Mouse (Mus musculus) stomach, embryonic 16.5 days (tissue): ENCODE data around the gene Tns4. TPM values are rescaled to one million over a fixed set of nuclear protein-coding genes. Genes with fewer than 3 reads are reported as not detected.
A peak's percentile ranks its signal among the peaks of the same experiment; 100 is the strongest.

ENCODE experiments used
- ATAC-seq: fragments of 200-750 bp; cut with Nextera tagmentation; 2 replicates; pipeline ENCODE4 v1.8.0; 2017; ENCODE audit warnings: moderate number of reproducible peaks, moderate TSS enrichment; ENCODE audit not compliant: insufficient read depth, low FRiP score
- H3K27ac ChIP-seq: fragments of 300-500 bp; sonication (generic); 2 replicates; pipeline ENCODE4 v1.5.1; 2014; ENCODE audit warnings: low read length
- H3K27me3 ChIP-seq: fragments of 300-500 bp; sonication (generic); 2 replicates; pipeline ENCODE4 v1.6.1; 2014; ENCODE audit warnings: low read length, control low read depth, mixed read lengths; ENCODE audit not compliant: control insufficient read depth, insufficient read depth
- H3K36me3 ChIP-seq: fragments of 300-500 bp; sonication (generic); 2 replicates; pipeline ENCODE4 v1.6.1; 2014; ENCODE audit warnings: low read length; ENCODE audit not compliant: control insufficient read depth, insufficient read depth
- H3K4me1 ChIP-seq: fragments of 300-500 bp; sonication (generic); 2 replicates; pipeline ENCODE4 v1.6.1; 2014; ENCODE audit warnings: low read length, control low read depth, mixed read lengths; ENCODE audit not compliant: control insufficient read depth, insufficient read depth
- H3K4me2 ChIP-seq: fragments of 300-500 bp; sonication (generic); 2 replicates; pipeline ENCODE4 v1.6.1; 2014; ENCODE audit warnings: low read depth, low read length, mixed read lengths
- H3K4me3 ChIP-seq: fragments of 300-500 bp; sonication (generic); replicated peaks from 2 replicates; pipeline ENCODE4 v1.5.1; 2014; ENCODE audit warnings: mild to moderate bottlenecking, low read length
- H3K9ac ChIP-seq: fragments of 300-500 bp; sonication (generic); 2 replicates; pipeline ENCODE4 v1.6.1; 2014; ENCODE audit warnings: low read length
- H3K9me3 ChIP-seq: fragments of 300-500 bp; sonication (generic); replicated peaks from 2 replicates; pipeline ENCODE4 v1.6.1; 2016; ENCODE audit warnings: low read length, control low read depth; ENCODE audit not compliant: control insufficient read depth
- WGBS: fragments of 180-500 bp; shearing (Covaris S2); extraction: QIAGEN DNeasy Blood & Tissue Kit; methylation state at CpG from one replicate; pipeline ENCODE4 v1.1.7; 2014; 5-methylcytosine and 5-hydroxymethylcytosine counted together
- polyA plus RNA-seq: library from polyadenylated mRNA; unstranded; fragments of >200 nt; fragmentation: Nextera tagmentation; extraction: Ambion mirVana; gene quantifications from 2 replicates; pipeline ENCODE4 v1.2.1, GENCODE M21; 2015

Gene Tns4
- polyA plus RNA-seq, 1 experiment from 2014 or later: 1.8 TPM

DNA sequence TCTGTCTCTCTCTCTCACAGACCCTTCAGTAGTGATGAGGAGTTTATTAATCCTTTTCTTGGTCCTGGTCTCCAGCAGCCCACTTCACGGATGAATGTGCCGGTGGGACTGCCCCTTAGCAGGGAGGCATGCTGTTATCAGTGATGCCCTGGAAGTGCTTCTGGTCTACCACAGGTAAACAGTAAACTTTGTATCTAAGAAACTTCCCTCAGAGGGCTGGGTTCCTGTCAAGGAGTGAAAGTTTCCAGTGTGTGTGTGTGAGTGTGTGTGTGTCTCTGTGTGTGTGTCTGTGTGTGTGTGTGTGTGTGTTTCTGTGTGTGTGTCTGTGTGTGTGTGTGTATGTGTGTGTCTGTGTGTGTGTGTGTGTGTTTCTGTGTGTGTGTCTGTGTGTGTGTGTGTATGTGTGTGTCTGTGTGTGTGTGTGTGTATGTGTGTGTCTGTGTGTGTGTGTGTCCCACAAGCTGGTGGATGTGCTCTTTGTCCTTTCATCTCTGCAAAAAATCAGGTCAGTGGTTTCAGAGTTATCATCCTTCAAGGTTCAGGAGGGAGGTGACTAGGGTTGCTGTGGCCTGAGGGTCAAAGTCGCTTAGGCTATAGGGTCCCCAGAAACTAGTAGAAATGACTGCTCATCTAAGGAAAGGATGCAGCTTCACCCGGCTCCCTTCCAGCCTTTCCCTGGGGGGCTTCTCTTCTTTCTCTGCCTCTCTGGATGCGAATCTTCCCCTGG lies 41.8 kb upstream of the Tns4 start:
- no peak for ATAC-seq
- H3K9ac ChIP-seq: no peak overlapping the region
- no peaks in the 10 kb centered on the region for H3K27me3 ChIP-seq
- no peak overlapping the region for H3K4me2 ChIP-seq
- WGBS: 63% methylated on average over 5 of the region's 5 CpGs
- H3K4me3 ChIP-seq: no peak overlapping the region
- H3K4me1 ChIP-seq: peaks cover 50% of the 10 kb centered on the region
- no peaks in the 10 kb centered on the region for H3K9me3 ChIP-seq
- no peak overlapping the region for H3K27ac ChIP-seq
- no peaks in the 10 kb centered on the region for H3K36me3 ChIP-seq

- Histone ChIP-seq H3K36me3 (no peaks in the 10 kb centered on the region), H3K4me2 (no peak overlapping the region), H3K4me1 (peaks cover 45% of the 10 kb centered on the region), H3K27ac (no peak overlapping the region), H3K9ac (no peak overlapping the region), H3K9me3 (no peaks in the 10 kb centered on the region), H3K27me3 (no peaks in the 10 kb centered on the region), H3K4me3 (no peak overlapping the region)
- ATAC-seq: no peak
- 42% methylated on average over 2 of the region's 2 CpGs for WGBS
These were observed 40.2 kb upstream of the Tns4 start for GRCm38 (mm10) chr11:99129287-99129686.

DNA sequence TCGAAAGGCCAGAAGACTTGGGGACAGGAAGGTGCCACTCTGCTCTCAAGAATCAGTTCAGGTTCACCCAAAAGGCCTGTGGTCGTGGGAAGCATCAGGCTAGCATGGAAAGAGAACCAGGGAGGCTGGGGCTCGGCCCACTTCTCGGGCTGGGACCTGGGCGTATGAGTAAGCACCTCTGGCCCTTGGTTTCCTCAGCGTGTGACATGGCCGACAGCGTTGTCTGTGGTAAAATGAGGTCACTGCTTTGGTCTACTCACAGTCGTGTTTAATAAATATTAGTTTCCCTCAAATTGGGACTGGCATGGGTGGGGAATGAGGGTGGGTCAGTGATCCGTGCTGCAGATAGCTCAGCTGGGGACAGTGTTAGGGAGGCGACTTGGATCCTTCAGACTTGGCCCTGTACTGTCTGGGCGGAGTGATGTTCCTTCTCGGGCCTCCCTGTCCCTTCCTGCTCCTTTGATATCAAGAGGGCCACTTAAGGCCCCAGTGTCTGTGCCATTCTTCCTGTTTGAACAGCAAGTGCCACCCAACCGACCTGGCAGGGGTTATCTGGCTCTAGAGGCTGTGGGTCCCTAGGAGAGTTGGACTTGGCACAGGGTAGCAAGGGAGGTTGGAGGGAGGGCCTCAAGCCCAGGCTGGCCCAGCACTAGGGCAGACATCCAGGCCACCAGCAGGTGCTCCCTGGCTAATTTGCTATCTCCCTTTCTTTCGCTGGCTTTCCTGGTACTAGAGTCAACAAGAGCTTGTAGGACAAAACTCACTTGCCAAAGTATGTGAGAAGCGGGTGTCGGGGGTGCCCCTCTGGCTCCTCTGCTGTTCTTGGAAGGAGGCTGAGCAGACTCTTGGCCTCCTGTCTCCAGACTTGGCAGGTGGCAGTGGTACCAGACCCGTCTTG lies 38.9 kb upstream of the Tns4 start:
- H3K4me1 ChIP-seq: peaks cover 33% of the 10 kb centered on the region
- peak overlapping the region; percentile 75 for H3K27ac ChIP-seq
- WGBS: 76% methylated on average over 18 of the region's 18 CpGs

GRCm38 (mm10) chr11:99126482-99127253 lies 37.6 kb upstream of the Tns4 start:
- Histone ChIP-seq H3K4me1 (peaks cover 24% of the 10 kb centered on the region), H3K36me3 (no peaks in the 10 kb centered on the region), H3K9ac (peak overlapping the region; percentile 11), H3K4me3 (no peak overlapping the region), H3K4me2 (no peak overlapping the region), H3K27ac (peak overlapping the region; percentile 75), H3K27me3 (no peaks in the 10 kb centered on the region), H3K9me3 (no peaks in the 10 kb centered on the region)
- ATAC-seq: peak; percentile 65; the same call in 1 of the 2 replicates
- 29% methylated on average over 5 of the region's 5 CpGs for WGBS

More for the DNA sequence above, 38.9 kb upstream of the Tns4 start:
- Histone ChIP-seq H3K9me3 (no peaks in the 10 kb centered on the region), H3K27me3 (no peaks in the 10 kb centered on the region), H3K4me3 (no peak overlapping the region), H3K4me2 (no peak overlapping the region), H3K9ac (no peak overlapping the region), H3K36me3 (no peaks in the 10 kb centered on the region)
- ATAC-seq: no peak

GRCm38 (mm10) chr11:99124635-99125029 lies 35.5 kb upstream of the Tns4 start:
- Histone ChIP-seq H3K4me1 (peaks cover 19% of the 10 kb centered on the region), H3K9ac (no peak overlapping the region), H3K36me3 (no peaks in the 10 kb centered on the region), H3K4me2 (no peak overlapping the region), H3K27ac (no peak overlapping the region; the same call in 1 of the 2 replicates), H3K9me3 (no peaks in the 10 kb centered on the region), H3K4me3 (no peak overlapping the region), H3K27me3 (no peaks in the 10 kb centered on the region)
- WGBS: 54% methylated on average over 10 of the region's 10 CpGs
- no peak for ATAC-seq

- Histone ChIP-seq H3K9ac (no peak overlapping the region), H3K4me1 (peaks cover 19% of the 10 kb centered on the region), H3K36me3 (no peaks in the 10 kb centered on the region), H3K9me3 (no peaks in the 10 kb centered on the region), H3K4me3 (no peak overlapping the region), H3K4me2 (no peak overlapping the region), H3K27me3 (no peaks in the 10 kb centered on the region), H3K27ac (no peak overlapping the region; the same call in 1 of the 2 replicates)
- no peak for ATAC-seq
- 46% methylated on average over 15 of the region's 15 CpGs for WGBS
These were observed 35.0 kb upstream of the Tns4 start for GRCm38 (mm10) chr11:99123977-99124634.

DNA sequence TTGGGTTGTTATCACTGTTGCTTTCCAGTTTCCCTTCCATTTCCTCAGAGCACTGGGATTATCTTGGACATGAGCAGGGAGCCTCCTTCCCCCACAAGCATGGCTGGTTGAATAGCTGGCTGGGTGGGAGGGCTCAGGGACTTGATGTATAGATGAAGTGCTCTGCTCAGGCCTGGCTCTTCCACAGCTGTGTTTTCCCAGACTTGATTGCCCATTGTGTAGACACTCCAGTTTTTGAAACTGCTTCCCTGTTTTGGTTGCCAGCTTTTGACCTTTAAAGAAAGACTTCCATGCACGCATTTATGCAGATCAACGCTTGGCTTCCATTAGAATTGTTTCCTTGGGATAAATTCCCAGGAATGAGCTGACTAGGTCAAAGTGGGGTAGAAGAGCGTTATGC lies 33.6 kb upstream of the Tns4 start:
- WGBS: 71% methylated on average over 3 of the region's 3 CpGs
- no peaks in the 10 kb centered on the region for H3K9me3 ChIP-seq

DNA sequence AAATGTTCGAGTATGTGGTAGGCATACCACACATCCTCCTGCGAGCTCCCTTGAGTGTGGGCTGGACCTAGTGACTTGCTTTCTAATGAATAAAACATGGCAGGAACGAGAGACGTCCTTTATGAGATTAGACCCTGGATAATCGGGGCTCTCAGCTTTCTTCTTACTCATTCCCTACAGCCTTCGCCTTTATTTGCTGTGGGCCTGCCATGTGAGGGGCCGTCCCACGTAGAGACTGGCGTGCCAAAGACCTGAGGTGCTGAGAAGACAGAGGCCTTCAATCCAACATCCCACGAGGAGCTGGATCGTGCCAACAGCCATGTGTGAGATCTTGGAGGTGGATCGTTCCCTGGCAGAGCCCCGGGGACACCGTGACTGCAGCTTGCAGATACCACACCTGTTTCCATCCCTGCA lies 32.1 kb upstream of the Tns4 start:
- WGBS: 72% methylated on average over 14 of the region's 14 CpGs
- Histone ChIP-seq H3K9ac (no peak overlapping the region; the same call in 1 of the 2 replicates), H3K36me3 (no peaks in the 10 kb centered on the region), H3K9me3 (no peaks in the 10 kb centered on the region), H3K27me3 (no peaks in the 10 kb centered on the region), H3K4me1 (peaks cover 4% of the 10 kb centered on the region; the same call in 1 of the 2 replicates), H3K4me3 (no peak overlapping the region), H3K4me2 (no peak overlapping the region), H3K27ac (peak overlapping the region; percentile 46; the same call in 1 of the 2 replicates)
- no peak for ATAC-seq

More for the DNA sequence above, 33.6 kb upstream of the Tns4 start:
- peaks cover 17% of the 10 kb centered on the region for H3K4me1 ChIP-seq
- no peak overlapping the region for H3K4me2 ChIP-seq
- H3K27me3 ChIP-seq: no peaks in the 10 kb centered on the region
- no peak overlapping the region for H3K27ac ChIP-seq
- no peak for ATAC-seq
- no peak overlapping the region for H3K9ac ChIP-seq
- no peak overlapping the region for H3K4me3 ChIP-seq
- no peaks in the 10 kb centered on the region for H3K36me3 ChIP-seq
